Mouse (Mus musculus) hindbrain, postnatal 0 days (tissue): Measurements from ENCODE around the gene Phactr4. TPM values are rescaled to one million over a fixed set of nuclear protein-coding genes. Genes with fewer than 3 reads are reported as not detected.

Source experiments
- ATAC-seq: fragments of 200-750 bp; cut with Nextera tagmentation; 2 replicates; pipeline ENCODE4 v1.8.0; 2017; ENCODE audit warnings: mild to moderate bottlenecking, moderate TSS enrichment, moderate library complexity
- DNase-seq: peaks from one replicate; pipeline ENCODE4 v3.0.0-alpha.2; 2015; ENCODE audit warnings: low spot score
- H3K27ac ChIP-seq: fragments of 300-500 bp; sonication (generic); 2 replicates; pipeline ENCODE4 v1.5.1; 2014; ENCODE audit warnings: mild to moderate bottlenecking
- H3K27me3 ChIP-seq: fragments of 300-500 bp; sonication (generic); 2 replicates; pipeline ENCODE4 v1.6.1; 2014; ENCODE audit warnings: low read length, mixed read lengths; ENCODE audit not compliant: insufficient read depth
- H3K36me3 ChIP-seq: fragments of 300-500 bp; sonication (generic); 2 replicates; pipeline ENCODE4 v1.6.1; 2014; ENCODE audit warnings: low read length, mixed read lengths; ENCODE audit not compliant: insufficient read depth
- H3K4me1 ChIP-seq: fragments of 300-500 bp; sonication (generic); 2 replicates; pipeline ENCODE4 v1.6.1; 2014; ENCODE audit warnings: antibody characterized with exemption, low read length, mixed read lengths; ENCODE audit not compliant: insufficient read depth
- H3K4me2 ChIP-seq: fragments of 300-500 bp; sonication (generic); 2 replicates; pipeline ENCODE4 v1.6.1; 2014; ENCODE audit warnings: low read depth, mild to moderate bottlenecking, low read length, moderate library complexity, mixed read lengths
- H3K4me3 ChIP-seq: fragments of 300-500 bp; sonication (generic); 2 replicates; pipeline ENCODE4 v1.5.1; 2014; ENCODE audit warnings: low read length
- H3K9ac ChIP-seq: fragments of 300-500 bp; sonication (generic); replicated peaks from 2 replicates; pipeline ENCODE4 v1.6.1; 2014; ENCODE audit warnings: mild to moderate bottlenecking, low read length, moderate library complexity, mixed read lengths
- H3K9me3 ChIP-seq: fragments of 300-500 bp; sonication (generic); 2 replicates; pipeline ENCODE4 v1.6.1; 2016; ENCODE audit warnings: low read length, mixed read lengths
- CTCF ChIP-seq: IDR thresholded peaks from 2 replicates; pipeline ENCODE4 v1.5.1; 2016; ENCODE audit warnings: antibody characterized with exemption, control low read depth, low read depth
- WGBS: fragments of 180-500 bp; shearing (Covaris S2); extraction: QIAGEN DNeasy Blood & Tissue Kit; methylation state at CpG from one replicate; pipeline ENCODE4 v1.1.7; 2014; 5-methylcytosine and 5-hydroxymethylcytosine counted together
- polyA plus RNA-seq: library from polyadenylated mRNA; unstranded; fragments of >200 nt; fragmentation: Nextera tagmentation; extraction: Ambion mirVana; gene quantifications from 2 replicates; pipeline ENCODE4 v1.2.1, GENCODE M21; 2015
- total RNA-seq: library from RNA; depleted of rRNA; stranded (reverse); fragments of >200 nt; gene quantifications from 2 replicates; pipeline ENCODE4 v1.2.3, GENCODE M21; 2014

Gene Phactr4
- total and polyA plus RNA-seq, 2 experiments from 2014 or later: 4.0 to 5.2 TPM

- no peak overlapping the region for H3K4me2 ChIP-seq
- H3K9me3 ChIP-seq: no peaks in the 10 kb centered on the region
- no peak for ATAC-seq
- no peaks in the 10 kb centered on the region for H3K36me3 ChIP-seq
- H3K4me3 ChIP-seq: no peak overlapping the region
- no peak overlapping the region for H3K27ac ChIP-seq
- 0 out of 2 replicates have a peak, but pooled peaks cover 5% of the 10 kb centered on the region for H3K4me1 ChIP-seq
- DNase-seq: no peak
- no peak overlapping the region for H3K9ac ChIP-seq
- no peak for TF ChIP-seq CTCF
- no peaks in the 10 kb centered on the region for H3K27me3 ChIP-seq
- 61% methylated on average over 3 of the region's 3 CpGs for WGBS
Observed at GRCm38 (mm10) chr4:132350854-132351253, 71.4 kb downstream of the Phactr4 start.

- ATAC-seq: no peak
- H3K27me3 ChIP-seq: no peaks in the 10 kb centered on the region
- 49% methylated on average over 2 of the region's 2 CpGs for WGBS
Observed at GRCm38 (mm10) chr4:132350123-132350740, 72.1 kb downstream of the Phactr4 start.

DNA sequence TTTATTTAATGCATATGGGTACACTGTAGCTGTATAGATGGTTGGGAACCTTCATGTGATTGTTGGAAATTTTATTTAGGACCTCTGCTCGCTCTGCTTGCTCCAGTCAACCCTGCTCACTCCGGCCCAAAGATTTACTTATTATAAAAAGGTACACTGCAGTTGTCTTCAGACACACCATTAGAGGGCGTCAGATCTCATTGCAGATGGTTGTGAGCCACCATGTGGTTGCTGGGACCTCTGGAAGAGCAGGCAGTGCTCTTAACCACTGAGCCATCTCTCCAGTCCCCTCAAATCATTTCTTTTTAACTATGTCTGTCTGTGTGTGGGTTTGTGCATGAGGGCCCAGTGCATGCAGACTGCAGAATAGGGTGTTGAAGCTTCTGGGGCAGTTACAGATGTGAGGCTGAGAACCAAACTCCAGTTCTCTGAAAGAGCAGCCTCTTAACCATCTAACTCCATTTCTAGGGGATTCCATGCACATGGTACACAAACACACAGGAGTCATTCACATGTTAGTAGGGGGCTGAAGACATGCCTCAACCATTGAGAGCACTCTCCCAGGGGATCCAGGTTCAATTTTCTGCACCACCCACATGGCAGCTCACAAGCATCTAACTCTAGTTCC is 72.7 kb downstream of the Phactr4 start:
- 65% methylated on average over 3 of the region's 3 CpGs for WGBS
- peak; percentile 21; the same call in 1 of the 2 replicates for TF ChIP-seq CTCF

More at GRCm38 (mm10) chr4:132350123-132350740, 72.1 kb downstream of the Phactr4 start:
- Histone ChIP-seq H3K4me2 (no peak overlapping the region), H3K9ac (no peak overlapping the region), H3K4me1 (0 out of 2 replicates have a peak, but pooled peaks cover 5% of the 10 kb centered on the region), H3K27ac (no peak overlapping the region), H3K9me3 (no peaks in the 10 kb centered on the region), H3K36me3 (no peaks in the 10 kb centered on the region), H3K4me3 (no peak overlapping the region)
- DNase-seq: no peak
- no peak for TF ChIP-seq CTCF

DNA sequence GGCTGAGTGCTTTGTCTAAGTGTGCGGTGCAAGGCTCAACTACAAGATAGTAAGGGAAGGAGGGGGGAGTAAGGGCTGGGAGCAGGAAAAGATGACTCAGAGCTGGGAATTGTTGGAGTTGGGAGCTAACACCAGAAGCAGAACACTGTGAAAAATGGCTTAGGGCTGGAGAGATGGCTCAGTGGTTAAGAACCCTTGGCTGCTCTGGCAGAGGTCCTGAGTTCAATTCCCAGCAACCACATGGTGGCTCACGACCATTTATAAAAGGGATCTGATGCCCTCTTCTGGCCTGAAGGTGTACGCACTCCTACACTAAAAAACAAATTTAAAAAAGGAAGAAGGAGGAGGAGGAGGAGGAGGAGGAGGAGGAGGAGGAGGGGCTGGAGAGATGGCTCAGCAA is 75.6 kb downstream of the Phactr4 start:
- Histone ChIP-seq H3K4me2 (no peak overlapping the region), H3K9me3 (no peaks in the 10 kb centered on the region), H3K9ac (no peak overlapping the region), H3K4me3 (no peak overlapping the region), H3K27ac (no peak overlapping the region), H3K36me3 (no peaks in the 10 kb centered on the region), H3K27me3 (no peaks in the 10 kb centered on the region), H3K4me1 (peaks cover 13% of the 10 kb centered on the region)
- ATAC-seq: no peak
- TF ChIP-seq CTCF: peak; percentile 23; the same call in 1 of the 2 replicates
- WGBS: 70% methylated on average over 3 of the region's 3 CpGs
- DNase-seq: no peak

More for the DNA sequence above, 72.7 kb downstream of the Phactr4 start:
- ATAC-seq: no peak
- no peak overlapping the region for H3K27ac ChIP-seq
- peaks cover 9% of the 10 kb centered on the region; the same call in 1 of the 2 replicates for H3K4me1 ChIP-seq
- no peak overlapping the region for H3K4me3 ChIP-seq
- DNase-seq: no peak
- H3K9me3 ChIP-seq: no peaks in the 10 kb centered on the region
- no peaks in the 10 kb centered on the region for H3K27me3 ChIP-seq
- no peaks in the 10 kb centered on the region for H3K36me3 ChIP-seq
- no peak overlapping the region for H3K9ac ChIP-seq
- no peak overlapping the region for H3K4me2 ChIP-seq

DNA sequence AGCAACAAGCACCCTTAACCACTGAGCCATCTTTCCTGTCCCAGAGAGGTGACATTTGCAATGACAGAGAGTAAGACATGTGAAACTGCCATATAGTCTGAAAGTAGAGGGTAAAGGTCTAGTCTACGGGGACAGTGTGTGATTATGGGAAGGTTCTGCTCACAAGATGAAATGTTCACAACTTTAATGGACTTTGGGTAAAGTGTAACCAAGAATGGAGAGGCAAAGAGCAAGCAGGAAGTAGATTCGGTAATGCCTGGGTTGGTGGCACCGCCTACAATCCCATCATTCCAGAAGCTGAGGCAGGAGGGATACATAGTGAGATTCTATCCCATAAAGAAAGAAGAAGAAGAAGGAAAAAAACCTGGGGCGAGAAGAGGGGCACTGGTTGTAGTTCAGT is 76.0 kb downstream of the Phactr4 start:
- Histone ChIP-seq H3K9me3 (no peaks in the 10 kb centered on the region), H3K4me1 (peaks cover 10% of the 10 kb centered on the region), H3K27me3 (no peaks in the 10 kb centered on the region), H3K4me3 (no peak overlapping the region), H3K4me2 (no peak overlapping the region), H3K36me3 (no peaks in the 10 kb centered on the region), H3K9ac (no peak overlapping the region), H3K27ac (no peak overlapping the region)
- no peak for TF ChIP-seq CTCF
- 89% methylated on average over 4 of the region's 4 CpGs for WGBS
- DNase-seq: no peak
- ATAC-seq: no peak

GRCm38 (mm10) chr4:132345843-132346212 is 76.5 kb downstream of the Phactr4 start:
- Histone ChIP-seq H3K27ac (no peak overlapping the region), H3K4me3 (peak overlapping the region; percentile 84), H3K36me3 (no peaks in the 10 kb centered on the region), H3K27me3 (no peaks in the 10 kb centered on the region), H3K4me2 (peak overlapping the region; percentile 97), H3K9ac (0 out of 2 replicates have a peak overlapping the region, but pooled peaks have one; percentile 64), H3K9me3 (no peaks in the 10 kb centered on the region), H3K4me1 (peaks cover 10% of the 10 kb centered on the region)
- ATAC-seq: peak; percentile 21; the same call in 1 of the 2 replicates
- no peak for TF ChIP-seq CTCF
- no peak for DNase-seq
- 42% methylated on average over 5 of the region's 5 CpGs for WGBS
